Mouse (Mus musculus) E14TG2a.4 (cell line): ENCODE results near the gene Ppif.

Experiments used
- CTCF ChIP-seq: conservative IDR thresholded peaks from 2 replicates; pipeline ENCODE4 v1.5.1; 2014; ENCODE audit warnings: low read length
- POU5F1 ChIP-seq: IDR thresholded peaks from 2 replicates; pipeline ENCODE4 v1.6.1; 2014; ENCODE audit warnings: low read length, borderline replicate concordance

- TF ChIP-seq CTCF (no peak), POU5F1 (no peak)
Observed at GRCm38 (mm10) chr14:25667587-25667986, 26.4 kb upstream of the Ppif start.
